Comparison of ENCODE assay signal across 22 mouse cellular contexts in genomic region chr11:101544132-101544531, GRCm38 (mm10). TPM values are rescaled to one million over a fixed set of nuclear protein-coding genes. Genes with fewer than 3 reads are reported as not detected.
DNase-seq lines count a peak whose midpoint lies in the region; ATAC-seq lines count a peak whose summit lies in the region.
"Had no signal": no experiment of that assay in that cellular context is flagged by ENCODE, and none has a peak within 500 bp of the region (broad histone marks: within the 10 kb centered on the region; RNA-seq: fewer than 3 reads in every experiment).

No protein-coding gene starts in this region.

- H3K4me3 ChIP-seq in forebrain, embryonic 14.5 days (ENCODE audit: low read depth, low read length): no peak overlapping the region
- no peak overlapping the region for H3K4me3 ChIP-seq in forebrain, embryonic 13.5 days
- H3K4me3 ChIP-seq in hindbrain, embryonic 11.5 days (ENCODE audit: low read depth, low read length): no peak overlapping the region
- H3K4me3 ChIP-seq: heart, embryonic 10.5 days; hindbrain, embryonic 15.5 days; limb, embryonic 15.5 days; neural tube, embryonic 12.5 days had no signal

- 73% methylated on average over 1 of the region's 1 CpGs for WGBS in forebrain, embryonic 14.5 days
- WGBS in forebrain, embryonic 13.5 days: 96% methylated on average over 1 of the region's 1 CpGs
- WGBS in hindbrain, embryonic 11.5 days: 76% methylated on average over 1 of the region's 1 CpGs

- H3K4me2 ChIP-seq in forebrain, embryonic 14.5 days (ENCODE audit: low read length): no peak overlapping the region
- H3K4me2 ChIP-seq in forebrain, embryonic 13.5 days: no peak overlapping the region
- no peak overlapping the region for H3K4me2 ChIP-seq in hindbrain, embryonic 11.5 days (replicated peaks; ENCODE audit: low read depth, low read length)
- H3K4me2 ChIP-seq: hindbrain, embryonic 15.5 days; limb, embryonic 15.5 days; midbrain, embryonic 11.5 days; neural tube, embryonic 12.5 days had no signal

- DNase-seq in forebrain, embryonic 14.5 days (ENCODE audit: low spot score): peak; percentile 71
- peak; percentile 40 for DNase-seq in kidney, adult 9 months
- DNase-seq in kidney, postnatal 14 days: no peak
- DNase-seq in A20 (ENCODE audit: low read depth, low spot score): peak; percentile 49
- DNase-seq in induced T-regulatory cell, adult 2 months (ENCODE audit: low read depth): peak; percentile 43
- DNase-seq in hindbrain, embryonic 11.5 days (ENCODE audit: low spot score): no peak
- DNase-seq in heart, adult 11 months: no peak
- DNase-seq: cerebellum, postnatal 10 days; gastrocnemius, postnatal 14 days; kidney, adult 8-10 months; lung, postnatal 14 days; spleen, adult 18-20 months; thymus, postnatal 14 days had no signal

- H3K27ac ChIP-seq in forebrain, embryonic 14.5 days (ENCODE audit: low read depth, low read length): no peak overlapping the region
- no peak overlapping the region for H3K27ac ChIP-seq in forebrain, embryonic 13.5 days
- no peak overlapping the region for H3K27ac ChIP-seq in hindbrain, embryonic 11.5 days (ENCODE audit: low read depth, low read length)
- H3K27ac ChIP-seq: heart, embryonic 10.5 days; hindbrain, embryonic 15.5 days; limb, embryonic 15.5 days; neural tube, embryonic 12.5 days had no signal

- H3K36me3 ChIP-seq in forebrain, embryonic 14.5 days (ENCODE audit: control insufficient read depth, insufficient read depth, low read length): peaks cover 9% of the 10 kb centered on the region; the same call in 1 of the 2 replicates
- H3K36me3 ChIP-seq in forebrain, embryonic 13.5 days (ENCODE audit: poor library complexity, severe bottlenecking): peaks cover 17% of the 10 kb centered on the region; the same call in 1 of the 2 replicates
- H3K36me3 ChIP-seq in hindbrain, embryonic 11.5 days (ENCODE audit: control insufficient read depth, insufficient read depth, low read length): no peaks in the 10 kb centered on the region
- H3K36me3 ChIP-seq: hindbrain, embryonic 15.5 days; neural tube, embryonic 12.5 days had no signal

- ATAC-seq in forebrain, embryonic 14.5 days: no peak; the same call in 1 of the 2 replicates
- ATAC-seq in forebrain, embryonic 13.5 days: no peak; the same call in 1 of the 2 replicates
- ATAC-seq in hindbrain, embryonic 11.5 days (ENCODE audit: low FRiP score): no peak

- H3K27me3 ChIP-seq in forebrain, embryonic 14.5 days (replicated peaks; ENCODE audit: control insufficient read depth, insufficient read depth, low read length): no peaks in the 10 kb centered on the region
- H3K27me3 ChIP-seq in forebrain, embryonic 13.5 days: no peaks in the 10 kb centered on the region
- H3K27me3 ChIP-seq in hindbrain, embryonic 11.5 days (ENCODE audit: control insufficient read depth, insufficient read depth, low read length): no peaks in the 10 kb centered on the region
- H3K27me3 ChIP-seq: hindbrain, embryonic 15.5 days; limb, embryonic 15.5 days; neural tube, embryonic 12.5 days had no signal

- no peak overlapping the region for H3K9ac ChIP-seq in forebrain, embryonic 14.5 days (ENCODE audit: low read length)
- H3K9ac ChIP-seq in forebrain, embryonic 13.5 days: no peak overlapping the region
- no peak overlapping the region for H3K9ac ChIP-seq in hindbrain, embryonic 11.5 days (ENCODE audit: low read depth, low read length)
- H3K9ac ChIP-seq: hindbrain, embryonic 15.5 days; limb, embryonic 15.5 days; neural tube, embryonic 12.5 days had no signal

- H3K9me3 ChIP-seq in forebrain, embryonic 14.5 days (replicated peaks; ENCODE audit: control insufficient read depth, low read length): no peaks in the 10 kb centered on the region
- no peaks in the 10 kb centered on the region for H3K9me3 ChIP-seq in forebrain, embryonic 13.5 days (replicated peaks)
- no peaks in the 10 kb centered on the region for H3K9me3 ChIP-seq in hindbrain, embryonic 11.5 days (ENCODE audit: control insufficient read depth, low read length)
- H3K9me3 ChIP-seq: heart, embryonic 10.5 days; hindbrain, embryonic 15.5 days; limb, embryonic 15.5 days; neural tube, embryonic 12.5 days had no signal

- H3K4me1 ChIP-seq in forebrain, embryonic 14.5 days (ENCODE audit: control insufficient read depth, insufficient read depth, low read length): peaks cover 2% of the 10 kb centered on the region; the same call in 1 of the 2 replicates
- H3K4me1 ChIP-seq in forebrain, embryonic 13.5 days: 0 out of 2 replicates have a peak, but pooled peaks cover 4% of the 10 kb centered on the region
- no peaks in the 10 kb centered on the region for H3K4me1 ChIP-seq in hindbrain, embryonic 11.5 days (replicated peaks; ENCODE audit: control insufficient read depth, insufficient read depth, low read length)
- H3K4me1 ChIP-seq: hindbrain, embryonic 15.5 days; limb, embryonic 15.5 days; neural tube, embryonic 12.5 days had no signal

RNA-seq across cellular contexts. Expression of gene Brca1, which starts 7.6 kb away (rescaled TPM):
- 7.9 and 8.1 TPM in 2 replicates for polyA plus RNA-seq in forebrain, embryonic 14.5 days (2014; fragmentation: Nextera tagmentation; extraction: Ambion mirVana)
- 11.3 and 12.5 TPM in 2 replicates for polyA plus RNA-seq in forebrain, embryonic 13.5 days (2015; fragmentation: Nextera tagmentation; extraction: Ambion mirVana)
- 19.7 and 20.2 TPM in 2 replicates for polyA plus RNA-seq in hindbrain, embryonic 11.5 days (2014; fragmentation: Nextera tagmentation; extraction: Ambion mirVana)

RNA-seq across cellular contexts. Expression of gene Nbr1, which starts 7.8 kb away (rescaled TPM):
- 98.3 and 109 TPM in 2 replicates for polyA plus RNA-seq in forebrain, embryonic 14.5 days (2014; fragmentation: Nextera tagmentation; extraction: Ambion mirVana)
- polyA plus RNA-seq in forebrain, embryonic 13.5 days (2015; fragmentation: Nextera tagmentation; extraction: Ambion mirVana): 104 and 117 TPM in 2 replicates
- 83.0 and 93.1 TPM in 2 replicates for polyA plus RNA-seq in hindbrain, embryonic 11.5 days (2014; fragmentation: Nextera tagmentation; extraction: Ambion mirVana)

RNA-seq across cellular contexts. Expression of gene Tmem106a, which starts 37.9 kb away (rescaled TPM):
- 2.3 and 3.4 TPM in 2 replicates for polyA plus RNA-seq in forebrain, embryonic 14.5 days (2014; fragmentation: Nextera tagmentation; extraction: Ambion mirVana)
- 1.1 and 1.3 TPM in 2 replicates for polyA plus RNA-seq in forebrain, embryonic 13.5 days (2015; fragmentation: Nextera tagmentation; extraction: Ambion mirVana)
- 3.4 and 3.5 TPM in 2 replicates for polyA plus RNA-seq in hindbrain, embryonic 11.5 days (2014; fragmentation: Nextera tagmentation; extraction: Ambion mirVana)

RNA-seq across cellular contexts. Expression of gene Gm11634, which starts 54.9 kb away (rescaled TPM):
- polyA plus RNA-seq in forebrain, embryonic 14.5 days (2014; fragmentation: Nextera tagmentation; extraction: Ambion mirVana): not detected in 2 replicates
- not detected in 2 replicates for polyA plus RNA-seq in forebrain, embryonic 13.5 days (2015; fragmentation: Nextera tagmentation; extraction: Ambion mirVana)
- not detected in 2 replicates for polyA plus RNA-seq in hindbrain, embryonic 11.5 days (2014; fragmentation: Nextera tagmentation; extraction: Ambion mirVana)
- polyA plus RNA-seq: frontal cortex, adult 2 months; heart, embryonic 10.5 days; hindbrain, embryonic 15.5 days; large intestine, adult 2 months; limb, embryonic 15.5 days; midbrain, embryonic 11.5 days; neural tube, embryonic 12.5 days; stomach, embryonic 14.5 days had no signal

Comparison
In these comparisons a context has a peak if more than half of its experiments do, and no peak if none do; other contexts are left out.
1. DNase-seq: peak in forebrain, embryonic 14.5 days (single experiment), kidney, adult 9 months (single experiment), A20 (single experiment) and induced T-regulatory cell, adult 2 months (single experiment); none in kidney, postnatal 14 days (single experiment), hindbrain, embryonic 11.5 days (single experiment) and heart, adult 11 months (single experiment).